Mouse (Mus musculus) frontal cortex, postnatal 10 days (tissue): ENCODE data around the gene Abhd6.
A peak's percentile ranks its signal among the peaks of the same experiment; 100 is the strongest.

Source experiments
- DNase-seq, 2 experiments: peaks; one replicate each; pipeline ENCODE4 v3.0.0; 2022; ENCODE audit warnings: low spot score in 2 of 2, mixed read lengths in 1 of 2

Gene Abhd6

GRCm38 (mm10) chr14:8059938-8060337 is 57.2 kb downstream of the Abhd6 start:
- no peak for DNase-seq

- DNase-seq = no peak
These were observed 59.4 kb downstream of the Abhd6 start for GRCm38 (mm10) chr14:8062076-8062475.

GRCm38 (mm10) chr14:8062537-8063301 is 60.0 kb downstream of the Abhd6 start:
- no peak for DNase-seq

- no peak for DNase-seq
These were observed 61.4 kb downstream of the Abhd6 start for GRCm38 (mm10) chr14:8063835-8064785.

GRCm38 (mm10) chr14:8080165-8080679 is 77.5 kb downstream of the Abhd6 start, which contains the start of gene Rpp14:
Gene Rpp14, plus strand, starts transcription at chr14:8080367.
- DNase-seq = peak; percentile 90 to 93

GRCm38 (mm10) chr14:8080718-8081117 is 78.0 kb downstream of the Abhd6 start:
- DNase-seq = no peak

- no peak for DNase-seq
These were observed 80.2 kb downstream of the Abhd6 start for GRCm38 (mm10) chr14:8082949-8083348.

- no peak for DNase-seq
These were observed 86.3 kb downstream of the Abhd6 start for GRCm38 (mm10) chr14:8089016-8089415.

GRCm38 (mm10) chr14:8092573-8092972 is 89.9 kb downstream of the Abhd6 start:
- no peak for DNase-seq

- DNase-seq = no peak
These were observed 90.7 kb downstream of the Abhd6 start for GRCm38 (mm10) chr14:8093427-8093826.

GRCm38 (mm10) chr14:8094931-8095561 is 92.3 kb downstream of the Abhd6 start:
- DNase-seq = no peak

- no peak for DNase-seq
These were observed 92.9 kb downstream of the Abhd6 start for GRCm38 (mm10) chr14:8095562-8095950.

GRCm38 (mm10) chr14:8097978-8098686 is 95.4 kb downstream of the Abhd6 start, which contains the start of gene Pxk:
Gene Pxk, plus strand, starts transcription at chr14:8098211.
- peak; percentile 81 to 89 for DNase-seq

GRCm38 (mm10) chr14:8098687-8098995 is 95.9 kb downstream of the Abhd6 start:
- no peak for DNase-seq

GRCm38 (mm10) chr14:8099561-8100021 is 96.9 kb downstream of the Abhd6 start:
- no peak for DNase-seq

GRCm38 (mm10) chr14:8101886-8102285 is 99.2 kb downstream of the Abhd6 start:
- no peak for DNase-seq

GRCm38 (mm10) chr14:8102676-8103075 is 100.0 kb downstream of the Abhd6 start:
- no peak for DNase-seq
